Mouse (Mus musculus): ENCODE measurements around the gene Enho.

Gene Enho

DNA sequence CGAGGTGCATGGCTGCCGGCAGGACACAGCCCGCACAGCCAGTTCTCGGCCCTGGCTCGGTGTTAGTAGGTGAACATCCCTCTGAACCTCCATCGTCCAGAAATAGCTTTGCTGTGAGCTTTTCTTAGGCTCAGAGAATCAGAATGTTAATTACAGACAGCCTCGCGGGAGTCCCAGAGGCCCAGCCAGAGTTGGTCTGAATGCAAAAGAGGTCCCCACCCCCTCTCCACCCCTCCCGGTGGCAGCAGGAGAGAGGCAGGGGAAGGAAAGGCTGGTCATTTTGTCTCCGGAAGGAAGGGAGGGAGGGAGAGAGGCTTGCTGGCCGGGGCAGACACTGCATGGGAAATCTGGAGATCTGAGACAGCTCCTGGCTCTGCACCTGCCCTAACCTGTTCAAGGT lies 8.7 kb downstream of the Enho start:
- no peak for DNase-seq (ENCODE audit: low read depth, low spot score)

GRCm38 (mm10) chr4:41630196-41630595 lies 9.9 kb downstream of the Enho start:
- no peak for DNase-seq (ENCODE audit: low read depth, low spot score)

DNA sequence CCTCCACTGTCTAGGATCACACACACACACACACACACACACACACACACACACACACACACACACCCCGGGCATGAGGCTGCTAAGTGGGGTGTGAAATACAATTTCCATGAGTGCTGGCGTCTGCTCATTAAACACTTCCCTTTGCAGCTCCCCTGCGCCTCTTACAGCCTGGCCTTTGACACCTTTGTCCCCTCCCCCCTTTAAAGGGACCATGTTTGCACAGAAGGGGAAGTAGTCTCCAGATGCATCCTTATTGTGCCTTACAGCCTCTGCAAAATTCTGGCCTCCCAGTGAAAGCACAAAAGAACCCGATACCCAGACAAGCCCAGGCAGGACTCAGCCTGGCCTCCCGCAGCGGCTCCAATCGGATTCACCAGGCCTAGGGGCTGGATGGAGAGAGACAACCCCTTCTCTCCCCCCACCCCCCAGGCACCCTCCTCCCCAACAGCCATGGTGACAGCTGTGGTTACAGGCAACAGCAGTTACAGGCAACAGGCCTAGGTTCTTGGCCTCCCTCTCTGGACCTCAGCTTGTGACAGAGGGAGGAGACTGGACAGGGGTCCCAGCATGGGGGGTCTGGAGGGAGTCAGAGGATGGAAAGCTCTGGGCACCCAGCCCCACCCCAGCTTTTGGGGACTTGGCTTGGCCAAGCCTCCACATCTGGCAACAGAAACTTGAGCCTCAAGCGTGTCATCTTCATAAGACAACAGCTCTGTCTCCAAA lies 11.8 kb downstream of the Enho start:
- DNase-seq (ENCODE audit: low read depth, low spot score): no peak

DNA sequence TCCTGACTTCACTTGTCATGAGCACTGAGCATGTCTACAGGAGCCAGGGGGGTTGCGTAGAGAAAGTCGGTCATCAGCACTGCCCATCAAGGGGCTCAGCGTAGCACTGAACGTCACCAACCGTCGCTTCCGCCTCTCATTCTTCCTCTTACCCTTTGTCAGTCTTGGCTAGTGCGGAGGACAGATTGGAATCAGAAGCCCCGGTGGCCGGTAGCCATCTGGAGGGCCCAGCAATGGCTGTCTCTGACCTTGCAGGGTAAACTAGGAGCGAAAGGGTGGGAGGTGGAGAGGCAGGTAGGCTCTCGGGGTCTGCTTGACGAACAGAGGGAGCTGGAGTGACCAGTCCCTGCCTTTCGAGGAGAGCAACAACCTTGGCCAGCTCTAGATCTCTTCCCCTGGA lies 18.1 kb downstream of the Enho start:
- no peak for DNase-seq (ENCODE audit: low read depth, low spot score)

- no peak for DNase-seq (ENCODE audit: low read depth, low spot score)
Measured at GRCm38 (mm10) chr4:41618916-41619746, 21.0 kb downstream of the Enho start.

DNA sequence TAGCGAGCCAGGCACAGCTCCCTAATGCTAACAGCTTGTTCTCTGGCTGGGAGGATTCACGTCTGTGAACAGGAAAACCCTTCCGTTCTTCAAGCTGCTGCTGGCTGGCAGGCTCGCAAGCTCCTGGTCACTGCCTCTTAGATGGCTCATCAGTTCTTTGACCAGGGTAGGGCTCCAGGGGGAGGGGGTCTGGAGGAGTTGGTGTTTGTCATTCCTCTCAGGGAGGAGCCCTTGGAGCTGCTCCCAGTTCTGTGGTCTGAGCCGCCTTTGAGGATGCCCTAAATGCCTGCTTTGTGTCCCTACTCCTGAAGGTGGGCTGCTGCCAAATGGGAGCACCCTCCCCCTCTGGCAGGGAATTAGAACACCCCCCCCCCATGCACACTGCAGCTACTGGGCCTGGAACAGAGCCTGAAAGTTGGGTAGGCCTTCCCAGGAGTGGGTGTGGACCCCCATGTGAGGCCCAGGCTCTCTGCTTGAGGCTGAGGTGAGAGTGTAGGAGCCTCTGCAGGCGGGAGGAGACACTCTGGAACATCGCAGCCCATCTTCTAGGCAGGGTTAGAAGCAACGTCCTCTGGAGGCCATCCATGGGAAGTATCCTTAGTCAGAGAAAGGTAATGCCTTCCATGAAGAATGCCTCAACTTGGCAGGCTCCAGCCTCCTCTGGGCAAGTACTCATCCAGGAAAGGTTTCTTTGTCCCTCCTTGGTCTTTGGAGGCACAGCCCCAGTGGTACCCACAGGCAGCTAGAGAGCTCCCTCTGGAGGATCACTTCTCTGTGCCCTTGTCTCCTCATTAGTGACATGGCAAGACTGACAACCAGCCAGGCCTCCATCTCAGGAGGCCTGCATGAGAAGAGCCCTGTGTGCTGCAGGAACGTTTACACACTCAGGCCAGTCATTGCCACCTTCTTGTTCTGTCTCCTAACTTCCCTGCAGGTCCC lies 24.2 kb downstream of the Enho start:
- no peak for DNase-seq (ENCODE audit: low read depth, low spot score)

- no peak for DNase-seq (ENCODE audit: low read depth, low spot score)
Measured at GRCm38 (mm10) chr4:41614156-41614555, 26.0 kb downstream of the Enho start.

DNA sequence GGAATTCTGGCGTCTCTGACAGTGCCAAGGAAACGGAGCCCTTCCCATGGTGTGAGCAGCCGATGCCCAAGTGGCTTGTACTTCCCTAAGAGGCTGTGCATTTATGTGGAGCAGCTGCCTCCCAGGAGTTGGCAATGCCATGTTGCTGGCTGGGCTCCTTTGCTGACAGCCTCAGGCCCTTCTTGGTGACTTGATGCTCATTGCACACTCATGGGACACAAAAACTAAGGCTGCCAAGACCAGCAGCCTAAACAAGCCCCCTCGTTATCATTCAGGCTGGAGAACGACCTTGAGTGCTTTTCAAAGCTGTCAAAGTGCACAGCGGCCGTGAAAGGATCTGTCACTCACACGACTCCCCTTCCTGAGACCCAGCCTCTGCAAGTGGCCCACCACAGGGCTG lies 28.0 kb downstream of the Enho start:
- DNase-seq (ENCODE audit: low read depth, low spot score): no peak

DNA sequence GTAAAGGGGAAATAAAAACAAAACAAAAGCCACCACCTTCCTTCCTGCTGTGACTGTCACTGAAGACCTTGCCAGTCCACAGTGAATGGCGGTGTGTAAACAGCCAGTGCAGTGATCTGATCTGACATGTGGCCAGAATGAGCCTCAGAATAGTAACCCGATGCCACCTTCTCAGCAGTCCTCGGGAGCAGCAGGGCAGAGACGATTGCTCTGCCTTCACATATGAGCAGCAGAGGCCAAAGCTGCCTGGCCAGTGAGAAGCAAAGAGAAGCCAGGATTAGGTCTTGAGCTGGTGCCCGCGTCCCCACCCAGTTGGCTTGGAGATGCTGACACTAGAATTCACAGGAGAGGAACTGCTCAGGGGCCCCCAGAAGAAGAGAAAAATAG lies 29.5 kb downstream of the Enho start:
- DNase-seq (ENCODE audit: low read depth, low spot score): no peak

GRCm38 (mm10) chr4:41609681-41610593 lies 30.2 kb downstream of the Enho start:
- no peak for DNase-seq (ENCODE audit: low read depth, low spot score)

DNA sequence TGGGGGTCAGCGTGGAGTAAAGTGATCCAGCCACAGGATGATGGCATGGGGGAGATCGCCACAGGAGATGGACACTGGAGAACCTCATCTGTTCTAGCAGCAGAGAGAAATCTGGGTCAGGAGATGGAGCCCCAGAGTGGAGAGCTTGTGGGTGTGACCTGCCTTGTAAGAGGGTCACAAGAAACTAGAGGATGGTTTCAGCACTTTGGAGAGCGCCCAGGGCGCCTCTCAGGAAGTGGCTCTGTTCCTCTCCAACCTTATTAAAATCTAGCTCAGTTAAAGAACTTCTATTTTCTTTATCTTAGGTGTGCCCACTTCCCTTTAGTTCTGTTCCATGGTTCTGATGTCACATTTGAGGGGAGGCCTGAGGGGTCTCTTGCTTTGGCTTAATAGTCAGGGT lies 33.3 kb downstream of the Enho start:
- DNase-seq (ENCODE audit: low read depth, low spot score): peak; percentile 29

GRCm38 (mm10) chr4:41604476-41605396 lies 35.4 kb downstream of the Enho start:
- DNase-seq (ENCODE audit: low read depth, low spot score): no peak

DNA sequence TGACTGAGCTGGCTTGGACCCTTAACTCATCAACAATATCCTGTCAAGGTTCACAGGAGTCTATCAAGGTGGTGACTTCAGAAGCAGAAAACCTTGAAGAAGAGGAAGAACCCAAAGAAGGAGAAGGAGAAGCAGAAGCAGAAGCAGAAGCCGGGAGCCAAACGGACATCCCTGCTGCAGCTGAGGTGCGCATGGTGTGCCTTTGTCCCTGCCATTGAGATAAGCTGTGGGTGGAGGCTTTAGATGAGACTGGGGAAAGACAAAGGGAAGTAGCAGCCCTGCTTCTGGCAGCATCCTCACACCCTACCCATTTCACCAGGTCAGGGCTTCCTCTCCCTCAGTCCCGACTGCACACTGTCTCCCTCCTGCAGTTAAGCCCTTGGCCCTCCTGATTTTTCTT lies 37.3 kb downstream of the Enho start:
- DNase-seq (ENCODE audit: low read depth, low spot score): no peak

All from WW6 (cell line).